Mouse (Mus musculus) intestine, embryonic 15.5 days (tissue): ENCODE measurements at regions not wholly inside any gene's neighbourhood (a gene's known extent, or its start where the extent isn't known, plus 50 kb on each side); places are given as distances from the start of the nearest gene placed in this dataset.

ENCODE experiments used
- ATAC-seq: fragments of 200-750 bp; cut with Nextera tagmentation; 2 replicates; pipeline ENCODE4 v1.8.0; 2017; ENCODE audit warnings: moderate TSS enrichment, moderate library complexity
- H3K27ac ChIP-seq: fragments of 300-500 bp; sonication (generic); 2 replicates; pipeline ENCODE4 v1.5.1; 2015; ENCODE audit warnings: mild to moderate bottlenecking, inconsistent platforms
- H3K27me3 ChIP-seq: fragments of 300-500 bp; sonication (generic); replicated peaks from 2 replicates; pipeline ENCODE4 v1.6.1; 2015; ENCODE audit warnings: inconsistent platforms
- H3K36me3 ChIP-seq: fragments of 300-500 bp; sonication (generic); 2 replicates; pipeline ENCODE4 v1.6.1; 2015; ENCODE audit warnings: inconsistent platforms
- H3K4me1 ChIP-seq: fragments of 300-500 bp; sonication (generic); replicated peaks from 2 replicates; pipeline ENCODE4 v1.6.1; 2015; ENCODE audit warnings: inconsistent platforms
- H3K4me2 ChIP-seq: fragments of 300-500 bp; sonication (generic); replicated peaks from 2 replicates; pipeline ENCODE4 v1.6.1; 2015; ENCODE audit warnings: mild to moderate bottlenecking, inconsistent platforms
- H3K4me3 ChIP-seq: fragments of 300-500 bp; sonication (generic); replicated peaks from 2 replicates; pipeline ENCODE4 v1.5.1; 2015; ENCODE audit warnings: inconsistent platforms
- H3K9ac ChIP-seq: fragments of 300-500 bp; sonication (generic); 2 replicates; pipeline ENCODE4 v1.6.1; 2015; ENCODE audit warnings: inconsistent platforms
- H3K9me3 ChIP-seq: fragments of 300-500 bp; sonication (generic); 2 replicates; pipeline ENCODE4 v1.6.1; 2016; ENCODE audit warnings: inconsistent platforms
- WGBS: fragments of 180-500 bp; shearing (Covaris S2); methylation state at CpG from one replicate; pipeline ENCODE4 v1.1.7; 2015; 5-methylcytosine and 5-hydroxymethylcytosine counted together

- WGBS: 75% methylated on average over 7 of the region's 7 CpGs
- Histone ChIP-seq H3K27me3 (no peaks in the 10 kb centered on the region), H3K27ac (no peak overlapping the region), H3K9me3 (no peaks in the 10 kb centered on the region), H3K4me2 (no peak overlapping the region), H3K9ac (no peak overlapping the region), H3K4me1 (no peaks in the 10 kb centered on the region; the same call in 1 of the 2 replicates), H3K36me3 (no peaks in the 10 kb centered on the region), H3K4me3 (no peak overlapping the region)
- ATAC-seq: no peak
Observed at GRCm38 (mm10) chr10:97211785-97212398, 267.5 kb upstream of the Dcn start.

GRCm38 (mm10) chr10:97219474-97219873 is 259.9 kb upstream of the Dcn start:
- 64% methylated on average over 3 of the region's 3 CpGs for WGBS
- Histone ChIP-seq H3K9ac (no peak overlapping the region), H3K4me2 (no peak overlapping the region), H3K36me3 (no peaks in the 10 kb centered on the region), H3K27ac (no peak overlapping the region), H3K27me3 (no peaks in the 10 kb centered on the region), H3K9me3 (no peaks in the 10 kb centered on the region), H3K4me1 (no peaks in the 10 kb centered on the region), H3K4me3 (no peak overlapping the region)
- 0 out of 2 replicates have a peak, but pooled peaks have one; percentile 34 for ATAC-seq

- H3K27me3 ChIP-seq: no peaks in the 10 kb centered on the region
- no peaks in the 10 kb centered on the region for H3K36me3 ChIP-seq
- no peaks in the 10 kb centered on the region for H3K4me1 ChIP-seq
- H3K4me3 ChIP-seq: no peak overlapping the region
- no peak overlapping the region; the same call in 1 of the 2 replicates for H3K27ac ChIP-seq
- H3K9me3 ChIP-seq: no peaks in the 10 kb centered on the region
- peak; percentile 97 for ATAC-seq
- no peak overlapping the region for H3K9ac ChIP-seq
- 61% methylated on average over 3 of the region's 3 CpGs for WGBS
- no peak overlapping the region for H3K4me2 ChIP-seq
Observed at GRCm38 (mm10) chr10:97220431-97220830, 259.0 kb upstream of the Dcn start.

DNA sequence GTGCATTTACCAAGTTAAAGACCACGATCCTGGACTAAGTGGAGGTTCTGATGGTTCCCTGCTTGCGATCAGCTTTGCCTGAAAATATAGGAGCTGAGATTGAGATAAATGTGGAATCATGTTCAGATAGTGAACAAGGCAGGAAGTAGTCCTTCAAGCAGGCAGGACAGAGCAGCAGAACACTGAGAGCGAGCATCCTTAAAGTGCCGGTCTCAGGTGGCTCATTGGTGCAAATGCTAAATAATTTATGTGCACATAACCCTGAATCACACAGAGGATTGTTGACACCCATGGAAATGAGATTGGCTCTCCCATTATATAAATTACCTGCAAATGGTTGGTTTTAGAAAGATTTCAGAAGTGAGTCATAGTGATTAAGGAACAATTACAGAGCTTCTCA is 243.8 kb upstream of the Dcn start:
- WGBS: 67% methylated on average over 4 of the region's 4 CpGs
- H3K36me3 ChIP-seq: no peaks in the 10 kb centered on the region
- H3K9ac ChIP-seq: no peak overlapping the region
- no peak overlapping the region for H3K4me2 ChIP-seq
- H3K4me1 ChIP-seq: no peaks in the 10 kb centered on the region
- H3K9me3 ChIP-seq: no peaks in the 10 kb centered on the region
- no peak overlapping the region for H3K27ac ChIP-seq
- no peak overlapping the region for H3K4me3 ChIP-seq
- H3K27me3 ChIP-seq: no peaks in the 10 kb centered on the region
- no peak for ATAC-seq

DNA sequence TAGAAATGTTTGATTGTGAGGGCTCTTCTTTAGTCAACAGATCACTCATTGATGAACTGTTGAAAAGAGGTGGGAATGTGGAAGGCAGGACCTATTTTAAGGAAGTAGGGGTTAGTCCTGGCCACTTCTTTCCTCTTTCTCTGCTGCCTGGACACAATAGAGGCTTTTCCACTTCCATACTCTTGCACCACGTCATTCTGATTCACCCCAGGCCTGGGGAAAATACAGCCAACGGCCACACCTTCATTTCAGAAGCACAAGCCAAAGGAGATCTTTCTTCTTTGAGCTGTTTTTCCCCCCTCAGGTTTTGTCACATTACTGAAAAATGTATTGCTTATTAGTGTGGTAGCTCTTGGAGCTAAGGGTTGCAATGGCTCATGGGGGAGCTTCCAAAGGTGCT is 237.9 kb upstream of the Dcn start:
- no peaks in the 10 kb centered on the region for H3K36me3 ChIP-seq
- no peak overlapping the region for H3K27ac ChIP-seq
- WGBS: 71% methylated on average over 2 of the region's 2 CpGs
- no peaks in the 10 kb centered on the region for H3K9me3 ChIP-seq
- H3K9ac ChIP-seq: no peak overlapping the region
- no peak overlapping the region for H3K4me3 ChIP-seq
- ATAC-seq: no peak
- no peaks in the 10 kb centered on the region for H3K27me3 ChIP-seq
- no peaks in the 10 kb centered on the region for H3K4me1 ChIP-seq
- no peak overlapping the region for H3K4me2 ChIP-seq

- Histone ChIP-seq H3K36me3 (no peaks in the 10 kb centered on the region), H3K4me2 (no peak overlapping the region), H3K9me3 (no peaks in the 10 kb centered on the region), H3K27me3 (no peaks in the 10 kb centered on the region), H3K27ac (no peak overlapping the region), H3K4me3 (no peak overlapping the region), H3K4me1 (0 out of 2 replicates have a peak, but pooled peaks cover 3% of the 10 kb centered on the region), H3K9ac (no peak overlapping the region)
- ATAC-seq: no peak
- whole genome bisulfite sequencing: 83% methylated on average over 3 of the region's 3 CpGs
Observed at GRCm38 (mm10) chr10:97245674-97246073, 233.7 kb upstream of the Dcn start.

DNA sequence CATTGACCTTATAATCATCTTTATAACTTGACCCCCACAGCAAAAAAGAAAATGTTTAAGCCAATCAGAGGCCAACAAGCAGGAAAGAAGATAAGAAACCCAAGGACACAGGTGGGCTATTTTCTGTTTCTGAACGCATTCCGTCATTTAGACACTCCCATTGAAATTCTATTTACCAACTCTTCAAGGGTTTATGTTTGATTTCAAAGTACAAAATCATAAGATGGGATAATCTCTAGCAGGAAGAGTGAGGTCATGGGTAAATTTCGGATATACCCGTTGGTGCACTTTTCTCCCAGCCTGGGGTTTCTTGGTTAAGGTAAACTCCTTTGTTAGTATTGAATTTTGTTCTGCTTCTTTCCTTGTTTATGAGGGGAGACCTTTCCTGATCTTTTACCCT is 230.9 kb upstream of the Dcn start:
- H3K36me3 ChIP-seq: no peaks in the 10 kb centered on the region
- H3K9me3 ChIP-seq: no peaks in the 10 kb centered on the region
- 57% methylated on average over 4 of the region's 4 CpGs for WGBS
- 0 out of 2 replicates have a peak, but pooled peaks cover 3% of the 10 kb centered on the region for H3K4me1 ChIP-seq
- no peak overlapping the region for H3K4me3 ChIP-seq
- ATAC-seq: peak; percentile 53
- H3K4me2 ChIP-seq: no peak overlapping the region
- no peaks in the 10 kb centered on the region for H3K27me3 ChIP-seq
- H3K27ac ChIP-seq: no peak overlapping the region
- no peak overlapping the region for H3K9ac ChIP-seq

GRCm38 (mm10) chr10:97249760-97250159 is 229.6 kb upstream of the Dcn start:
- Histone ChIP-seq H3K9me3 (no peaks in the 10 kb centered on the region), H3K4me3 (no peak overlapping the region), H3K9ac (no peak overlapping the region), H3K27me3 (no peaks in the 10 kb centered on the region), H3K4me1 (0 out of 2 replicates have a peak, but pooled peaks cover 3% of the 10 kb centered on the region), H3K27ac (no peak overlapping the region), H3K4me2 (no peak overlapping the region), H3K36me3 (no peaks in the 10 kb centered on the region)
- WGBS: 58% methylated on average over 1 of the region's 1 CpGs
- no peak for ATAC-seq

DNA sequence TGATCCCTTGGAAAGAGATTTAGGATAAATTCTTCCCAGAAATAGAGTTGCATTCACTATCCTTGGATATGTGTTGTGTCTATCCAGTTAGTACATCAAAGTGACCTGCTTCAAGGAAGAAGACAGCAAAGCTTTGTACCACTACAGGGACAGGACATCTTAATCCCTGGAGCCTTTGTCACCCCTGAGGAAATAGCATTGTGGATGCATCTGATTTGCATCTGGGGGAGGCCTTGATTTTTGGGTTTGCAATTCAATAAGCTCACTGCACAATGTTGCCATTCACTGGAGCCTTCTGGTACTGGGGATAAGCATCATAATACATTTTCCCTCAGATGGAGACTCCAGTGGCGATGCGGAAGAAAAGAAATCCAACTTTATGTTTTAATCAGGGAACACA is 229.2 kb upstream of the Dcn start:
- no peak for ATAC-seq
- Histone ChIP-seq H3K4me1 (0 out of 2 replicates have a peak, but pooled peaks cover 3% of the 10 kb centered on the region), H3K4me3 (no peak overlapping the region), H3K36me3 (no peaks in the 10 kb centered on the region), H3K27ac (no peak overlapping the region), H3K9ac (no peak overlapping the region), H3K4me2 (no peak overlapping the region), H3K27me3 (no peaks in the 10 kb centered on the region), H3K9me3 (no peaks in the 10 kb centered on the region)
- 90% methylated on average over 2 of the region's 2 CpGs for WGBS

DNA sequence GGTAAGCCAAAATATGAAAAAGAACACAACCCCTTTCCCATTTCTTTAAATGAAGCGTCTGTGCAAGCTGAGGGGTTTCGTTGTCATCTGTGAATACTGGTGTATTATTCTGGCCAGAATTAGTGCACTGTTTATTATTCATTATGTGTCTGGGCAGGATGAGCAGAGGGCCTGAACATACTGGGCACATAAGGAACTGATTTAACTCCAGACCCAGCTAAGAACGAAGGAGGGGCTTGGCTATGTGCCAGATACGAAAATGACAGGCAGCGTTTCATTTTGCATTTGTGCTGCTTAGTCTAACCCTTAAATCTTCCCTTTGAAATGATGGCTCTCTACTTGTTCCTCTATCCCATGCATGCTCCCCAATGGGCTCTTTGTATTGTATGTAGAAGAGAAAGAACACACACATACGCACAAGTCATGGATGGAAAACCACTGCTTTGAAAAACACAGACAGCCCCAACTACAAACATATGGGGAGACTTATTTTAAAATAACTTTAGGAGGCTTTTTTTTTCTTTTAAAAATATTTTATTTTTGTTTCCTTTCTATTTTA is 213.4 kb upstream of the Dcn start:
- Histone ChIP-seq H3K4me2 (no peak overlapping the region), H3K36me3 (no peaks in the 10 kb centered on the region), H3K4me1 (no peaks in the 10 kb centered on the region), H3K9me3 (no peaks in the 10 kb centered on the region), H3K9ac (no peak overlapping the region), H3K4me3 (no peak overlapping the region), H3K27me3 (no peaks in the 10 kb centered on the region), H3K27ac (no peak overlapping the region)
- WGBS: 55% methylated on average over 6 of the region's 6 CpGs
- peak; percentile 53; the same call in 1 of the 2 replicates for ATAC-seq

GRCm38 (mm10) chr10:97282416-97282815 is 197.0 kb upstream of the Dcn start:
- H3K9ac ChIP-seq: no peak overlapping the region
- 68% methylated on average over 2 of the region's 2 CpGs for WGBS
- no peak overlapping the region for H3K4me3 ChIP-seq
- H3K36me3 ChIP-seq: no peaks in the 10 kb centered on the region
- no peaks in the 10 kb centered on the region for H3K9me3 ChIP-seq
- no peaks in the 10 kb centered on the region for H3K27me3 ChIP-seq
- H3K4me2 ChIP-seq: no peak overlapping the region
- ATAC-seq: no peak
- H3K4me1 ChIP-seq: no peaks in the 10 kb centered on the region
- no peak overlapping the region for H3K27ac ChIP-seq

DNA sequence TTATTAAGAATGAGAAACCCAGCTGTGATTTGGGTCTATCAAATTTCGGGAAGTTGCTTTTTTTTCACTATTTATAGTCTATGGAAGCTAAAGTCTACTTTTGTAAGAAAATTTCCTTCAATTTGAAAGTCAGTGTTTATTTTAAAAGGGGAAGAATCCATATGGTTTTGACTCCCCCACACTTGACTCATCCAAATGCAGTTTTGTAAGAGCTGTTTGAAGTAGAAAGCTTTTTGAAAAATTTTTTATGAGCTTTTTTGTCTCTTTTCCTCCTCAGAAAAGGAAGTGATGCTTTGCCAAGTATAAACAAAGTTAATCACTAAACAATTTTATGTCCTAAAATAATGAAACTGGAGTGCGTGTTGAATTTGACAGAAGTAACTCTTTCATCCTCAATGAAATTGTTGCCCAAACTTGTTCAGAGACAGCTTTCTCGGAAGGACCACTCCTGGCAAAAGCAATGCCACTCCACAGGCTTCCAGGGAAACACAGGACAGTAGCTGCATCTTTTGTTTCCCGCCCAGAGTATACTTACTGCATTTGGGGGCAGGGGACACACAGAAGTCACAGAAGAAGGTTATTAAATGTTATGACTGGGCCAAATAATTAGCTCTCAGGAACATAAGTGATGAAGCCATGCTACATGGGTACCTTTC is 196.4 kb upstream of the Dcn start:
- Histone ChIP-seq H3K27me3 (no peaks in the 10 kb centered on the region), H3K9me3 (no peaks in the 10 kb centered on the region), H3K36me3 (no peaks in the 10 kb centered on the region), H3K4me1 (no peaks in the 10 kb centered on the region), H3K4me2 (no peak overlapping the region), H3K9ac (no peak overlapping the region), H3K4me3 (no peak overlapping the region), H3K27ac (no peak overlapping the region)
- 44% methylated on average over 4 of the region's 4 CpGs for WGBS
- ATAC-seq: no peak
